Mouse (Mus musculus): Measurements from ENCODE around the gene Kat6b. TPM values are rescaled to one million over a fixed set of nuclear protein-coding genes. Genes with fewer than 3 reads are reported as not detected.

The Kat6b gene
- polyA plus RNA-seq (2015; fragmentation: Nextera tagmentation; extraction: Ambion mirVana): 12.5 and 18.3 TPM in 2 replicates

DNA sequence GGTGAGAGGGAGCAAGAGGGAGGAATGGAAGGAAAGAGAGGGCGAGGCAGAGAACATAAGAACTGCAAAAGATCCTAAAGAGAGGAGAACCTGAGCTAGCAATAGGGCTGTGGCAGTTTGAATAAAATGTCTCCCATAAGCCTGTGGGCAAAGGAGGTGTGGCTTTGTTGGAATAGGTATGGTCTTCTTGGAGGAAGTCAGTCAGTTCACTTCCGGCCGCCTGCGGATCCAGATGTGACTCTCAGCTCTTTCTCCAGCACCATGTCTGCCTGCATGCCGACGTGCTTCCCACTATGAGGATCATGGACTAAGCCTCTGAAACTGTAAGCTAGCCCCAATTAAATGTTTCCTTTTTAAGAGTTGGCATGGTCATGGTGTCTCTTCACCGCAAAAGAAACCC lies at the start of gene Kat6b:
Gene Kat6b, plus strand, starts transcription at position 204 of the 400 bp plus-strand sequence.
- H3K4me2 ChIP-seq: no peak within 1 kb of the TSS
- H3K4me3 ChIP-seq (replicated peaks): no peak within 1 kb of the TSS
- no peak within 1 kb of the TSS for H3K9ac ChIP-seq
- H3K9me3 ChIP-seq: no peaks in the 10 kb centered on the region
- no peaks in the 10 kb centered on the region for H3K27me3 ChIP-seq (replicated peaks)
- H3K27ac ChIP-seq: no peak within 1 kb of the TSS
- H3K4me1 ChIP-seq: no peaks in the 10 kb centered on the region
- no peaks in the 10 kb centered on the region for H3K36me3 ChIP-seq
- 92% methylated on average over 7 of the region's 7 CpGs for WGBS
- no peak for ATAC-seq (ENCODE audit: insufficient read depth, low FRiP score, low read depth)

DNA sequence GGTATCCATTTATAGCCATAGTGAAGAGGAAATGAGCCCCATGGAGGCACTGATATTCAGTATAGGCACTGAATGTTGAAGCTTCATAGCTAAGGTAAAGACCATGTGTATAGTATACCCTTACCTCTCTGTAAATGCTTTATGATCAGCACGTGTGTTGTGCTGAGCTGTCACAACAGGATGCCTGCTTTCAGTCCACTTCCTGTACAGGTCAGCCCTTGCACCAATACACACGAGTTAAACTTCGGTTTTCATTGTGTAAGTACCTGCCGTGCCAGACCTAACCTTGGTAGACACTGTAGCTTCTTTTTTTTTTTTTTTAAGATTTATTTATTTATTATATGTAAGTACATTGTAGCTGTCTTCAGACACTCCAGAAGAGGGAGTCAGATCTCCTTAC lies 47.8 kb upstream of the Kat6b start:
- H3K27me3 ChIP-seq (replicated peaks): no peaks in the 10 kb centered on the region
- H3K27ac ChIP-seq: no peak overlapping the region
- no peak overlapping the region for H3K4me3 ChIP-seq (replicated peaks)
- no peak overlapping the region for H3K4me2 ChIP-seq
- no peaks in the 10 kb centered on the region for H3K36me3 ChIP-seq
- H3K4me1 ChIP-seq: 0 out of 2 replicates have a peak, but pooled peaks cover 2% of the 10 kb centered on the region
- WGBS: 82% methylated on average over 4 of the region's 4 CpGs
- H3K9ac ChIP-seq: no peak overlapping the region
- ATAC-seq (ENCODE audit: insufficient read depth, low FRiP score, low read depth): no peak
- H3K9me3 ChIP-seq: no peaks in the 10 kb centered on the region

DNA sequence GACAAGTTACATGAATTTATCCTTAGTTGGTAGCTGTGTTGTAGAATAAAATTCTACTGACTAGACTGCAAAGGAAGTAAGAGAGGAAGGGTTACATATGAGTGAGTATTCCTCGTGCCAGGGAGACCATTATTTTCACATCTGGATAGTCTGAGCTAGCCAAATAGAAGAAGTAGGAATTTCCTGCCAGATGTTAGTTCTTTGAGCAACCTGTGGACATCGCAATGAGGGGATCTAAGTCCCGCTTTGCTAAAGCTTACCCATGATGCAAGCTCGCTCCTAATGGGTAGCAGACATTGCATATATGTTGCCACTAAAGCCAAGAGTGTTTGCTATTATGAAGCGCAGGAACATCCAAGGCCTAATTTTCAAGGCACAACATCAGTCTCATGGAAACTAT lies 47.2 kb upstream of the Kat6b start:
- Histone ChIP-seq H3K9me3 (no peaks in the 10 kb centered on the region), H3K27ac (no peak overlapping the region), H3K27me3 (replicated peaks) (no peaks in the 10 kb centered on the region), H3K9ac (no peak overlapping the region), H3K4me1 (0 out of 2 replicates have a peak, but pooled peaks cover 2% of the 10 kb centered on the region), H3K4me3 (replicated peaks) (no peak overlapping the region), H3K36me3 (no peaks in the 10 kb centered on the region), H3K4me2 (no peak overlapping the region)
- 67% methylated on average over 5 of the region's 5 CpGs for WGBS
- ATAC-seq (ENCODE audit: insufficient read depth, low FRiP score, low read depth): no peak

DNA sequence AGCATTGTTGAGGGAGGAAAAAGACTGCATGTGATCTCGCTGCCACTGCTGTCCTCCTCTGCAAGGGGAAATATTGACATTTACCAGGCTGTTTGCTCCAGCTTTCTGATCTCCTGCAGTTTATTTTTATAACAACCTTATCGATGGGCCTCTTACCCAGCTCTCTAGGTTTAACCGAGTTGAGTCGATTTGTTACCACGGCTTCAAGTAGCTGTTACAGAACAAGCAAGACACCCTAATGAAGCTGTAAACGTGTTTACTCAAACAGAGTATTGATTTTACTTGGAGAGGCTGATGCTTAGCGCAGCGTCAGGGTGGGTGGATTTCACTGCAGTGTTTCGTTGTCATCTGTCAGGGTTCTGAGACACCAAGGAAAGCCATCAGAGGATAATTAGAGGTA lies 46.5 kb upstream of the Kat6b start:
- Histone ChIP-seq H3K9ac (no peak overlapping the region), H3K36me3 (no peaks in the 10 kb centered on the region), H3K9me3 (no peaks in the 10 kb centered on the region), H3K4me3 (replicated peaks) (no peak overlapping the region), H3K27ac (no peak overlapping the region), H3K4me2 (no peak overlapping the region), H3K4me1 (0 out of 2 replicates have a peak, but pooled peaks cover 6% of the 10 kb centered on the region), H3K27me3 (replicated peaks) (no peaks in the 10 kb centered on the region)
- no peak for ATAC-seq (ENCODE audit: insufficient read depth, low FRiP score, low read depth)
- WGBS: 44% methylated on average over 9 of the region's 9 CpGs

- Histone ChIP-seq H3K4me3 (replicated peaks) (no peak overlapping the region), H3K9ac (no peak overlapping the region), H3K4me2 (no peak overlapping the region), H3K36me3 (no peaks in the 10 kb centered on the region), H3K4me1 (peaks cover 17% of the 10 kb centered on the region), H3K27me3 (replicated peaks) (no peaks in the 10 kb centered on the region), H3K27ac (no peak overlapping the region), H3K9me3 (no peaks in the 10 kb centered on the region)
- 24% methylated on average over 4 of the region's 4 CpGs for WGBS
- ATAC-seq (ENCODE audit: insufficient read depth, low FRiP score, low read depth): peak; percentile 53; the same call in 1 of the 2 replicates
These were observed 41.4 kb upstream of the Kat6b start for GRCm38 (mm10) chr14:21439785-21440184.

DNA sequence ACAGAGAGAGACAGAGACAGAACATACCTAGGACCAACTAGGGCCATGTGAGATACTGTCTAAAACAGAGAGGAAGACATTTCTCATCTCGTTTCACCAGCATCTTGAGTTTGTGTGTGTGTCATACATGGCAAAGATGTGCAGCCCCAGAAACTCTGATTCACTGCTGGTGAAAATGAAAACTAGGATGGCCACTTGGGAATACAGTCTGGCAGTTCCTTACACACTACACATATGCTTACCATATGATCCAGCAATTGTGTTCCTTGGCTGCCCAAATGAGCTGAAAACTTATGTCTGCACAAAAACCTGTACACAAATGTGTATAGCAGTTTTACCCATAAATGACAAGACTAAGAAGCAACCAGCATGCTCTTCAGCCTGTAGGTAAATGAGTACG lies 40.7 kb upstream of the Kat6b start:
- Histone ChIP-seq H3K9ac (no peak overlapping the region), H3K36me3 (no peaks in the 10 kb centered on the region), H3K27me3 (replicated peaks) (no peaks in the 10 kb centered on the region), H3K4me2 (no peak overlapping the region), H3K4me3 (replicated peaks) (no peak overlapping the region), H3K27ac (no peak overlapping the region), H3K4me1 (peaks cover 17% of the 10 kb centered on the region), H3K9me3 (no peaks in the 10 kb centered on the region)
- no peak for ATAC-seq (ENCODE audit: insufficient read depth, low FRiP score, low read depth)
- 94% methylated on average over 2 of the region's 2 CpGs for WGBS

DNA sequence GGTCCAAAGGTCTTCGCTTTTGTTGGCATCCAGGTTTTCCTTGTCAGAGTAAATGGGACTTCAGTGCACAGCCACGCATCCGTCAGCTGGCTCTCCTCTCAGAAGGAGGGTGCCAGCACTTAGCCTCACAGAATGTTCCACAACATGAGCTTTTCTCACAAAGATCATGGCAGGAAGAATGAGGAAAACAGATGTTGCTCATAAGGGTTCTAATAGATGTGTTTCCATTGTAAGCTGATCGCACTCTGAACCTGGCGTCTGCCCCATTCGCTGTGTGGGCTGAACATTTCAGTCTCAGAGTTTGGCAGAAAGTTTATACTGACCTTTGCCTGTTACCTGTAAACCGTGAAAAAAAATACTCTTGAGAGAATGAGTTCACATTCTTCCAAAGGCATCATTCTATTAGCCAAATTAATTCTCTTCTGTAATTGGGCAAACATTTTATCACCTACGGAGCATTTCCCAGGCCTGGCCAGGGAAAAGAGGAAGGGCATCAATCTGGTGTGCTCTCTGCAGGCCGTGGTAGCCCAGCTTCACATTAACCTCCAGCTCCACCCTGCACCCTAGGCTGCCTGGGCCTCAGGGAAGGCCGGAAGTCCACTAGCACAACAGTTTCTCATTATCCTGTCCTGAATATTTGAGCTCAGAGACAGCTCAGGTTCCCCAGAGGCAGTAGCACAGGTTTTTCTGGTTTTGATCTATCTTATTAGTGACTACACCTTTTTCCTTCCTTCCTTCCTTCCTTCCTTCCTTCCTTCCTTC lies 39.3 kb upstream of the Kat6b start:
- no peak overlapping the region for H3K4me3 ChIP-seq (replicated peaks)
- H3K27ac ChIP-seq: peak overlapping the region; percentile 22; the same call in 1 of the 2 replicates
- no peaks in the 10 kb centered on the region for H3K27me3 ChIP-seq (replicated peaks)
- 49% methylated on average over 10 of the region's 10 CpGs for WGBS
- ATAC-seq (ENCODE audit: insufficient read depth, low FRiP score, low read depth): no peak; the same call in 1 of the 2 replicates
- H3K4me1 ChIP-seq: peaks cover 17% of the 10 kb centered on the region
- no peak overlapping the region for H3K4me2 ChIP-seq
- H3K36me3 ChIP-seq: no peaks in the 10 kb centered on the region
- H3K9ac ChIP-seq: no peak overlapping the region
- no peaks in the 10 kb centered on the region for H3K9me3 ChIP-seq

DNA sequence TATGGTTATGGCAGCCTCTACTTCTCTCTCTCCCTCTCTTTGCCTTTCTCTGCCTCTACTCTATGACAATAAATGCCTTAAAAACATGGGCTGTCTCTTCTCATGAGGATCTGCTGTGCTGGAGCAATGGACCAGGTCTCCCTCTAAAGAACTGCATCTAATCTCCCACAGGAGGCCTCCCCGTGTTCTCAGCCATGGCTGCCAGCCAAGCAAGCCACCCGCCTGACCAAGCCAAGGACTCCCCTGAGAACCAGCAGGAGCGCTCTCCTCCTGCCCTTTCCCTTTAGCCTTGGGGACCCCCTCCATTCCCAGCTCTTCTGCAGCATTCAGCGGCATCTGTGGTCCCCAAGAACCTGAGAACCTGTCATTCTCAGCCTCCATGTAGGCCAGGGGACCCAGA lies 28.7 kb upstream of the Kat6b start:
- no peak for ATAC-seq (ENCODE audit: insufficient read depth, low FRiP score, low read depth)
- Histone ChIP-seq H3K9ac (no peak overlapping the region), H3K4me2 (no peak overlapping the region), H3K4me1 (no peaks in the 10 kb centered on the region), H3K9me3 (no peaks in the 10 kb centered on the region), H3K27ac (no peak overlapping the region), H3K36me3 (no peaks in the 10 kb centered on the region), H3K27me3 (replicated peaks) (no peaks in the 10 kb centered on the region), H3K4me3 (replicated peaks) (no peak overlapping the region)
- WGBS: 75% methylated on average over 4 of the region's 4 CpGs

DNA sequence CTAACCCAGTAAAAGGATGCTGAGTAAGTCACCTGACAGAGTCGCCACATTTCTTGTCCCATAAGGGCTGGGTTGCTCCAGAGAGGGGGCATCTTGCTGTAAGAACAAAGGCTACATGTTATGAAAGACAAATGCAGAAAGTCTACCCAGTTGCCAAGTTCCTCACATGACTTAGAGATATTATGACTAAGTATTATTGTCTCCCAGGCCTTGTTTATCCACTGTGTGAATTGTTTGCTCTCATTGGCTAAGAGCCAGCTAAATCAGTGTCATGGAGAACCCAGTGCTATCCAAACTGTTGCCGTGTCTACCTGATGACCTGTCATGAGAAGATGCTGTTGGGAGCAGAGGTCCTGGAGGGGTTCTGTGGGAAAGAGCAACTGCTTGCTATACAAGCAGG lies 27.3 kb upstream of the Kat6b start:
- WGBS: 56% methylated on average over 2 of the region's 2 CpGs
- Histone ChIP-seq H3K9ac (no peak overlapping the region), H3K27ac (no peak overlapping the region), H3K9me3 (no peaks in the 10 kb centered on the region), H3K4me3 (replicated peaks) (no peak overlapping the region), H3K4me1 (no peaks in the 10 kb centered on the region), H3K4me2 (no peak overlapping the region), H3K27me3 (replicated peaks) (no peaks in the 10 kb centered on the region), H3K36me3 (no peaks in the 10 kb centered on the region)
- ATAC-seq (ENCODE audit: insufficient read depth, low FRiP score, low read depth): no peak

- no peaks in the 10 kb centered on the region for H3K9me3 ChIP-seq
- no peak overlapping the region for H3K9ac ChIP-seq
- H3K27ac ChIP-seq: no peak overlapping the region
- H3K27me3 ChIP-seq (replicated peaks): no peaks in the 10 kb centered on the region
- H3K4me2 ChIP-seq: no peak overlapping the region
- H3K36me3 ChIP-seq: no peaks in the 10 kb centered on the region
- no peak for ATAC-seq (ENCODE audit: insufficient read depth, low FRiP score, low read depth)
- no peak overlapping the region for H3K4me3 ChIP-seq (replicated peaks)
- H3K4me1 ChIP-seq: no peaks in the 10 kb centered on the region
- WGBS: 85% methylated on average over 7 of the region's 7 CpGs
These were observed 25.4 kb upstream of the Kat6b start for GRCm38 (mm10) chr14:21455654-21456350.

DNA sequence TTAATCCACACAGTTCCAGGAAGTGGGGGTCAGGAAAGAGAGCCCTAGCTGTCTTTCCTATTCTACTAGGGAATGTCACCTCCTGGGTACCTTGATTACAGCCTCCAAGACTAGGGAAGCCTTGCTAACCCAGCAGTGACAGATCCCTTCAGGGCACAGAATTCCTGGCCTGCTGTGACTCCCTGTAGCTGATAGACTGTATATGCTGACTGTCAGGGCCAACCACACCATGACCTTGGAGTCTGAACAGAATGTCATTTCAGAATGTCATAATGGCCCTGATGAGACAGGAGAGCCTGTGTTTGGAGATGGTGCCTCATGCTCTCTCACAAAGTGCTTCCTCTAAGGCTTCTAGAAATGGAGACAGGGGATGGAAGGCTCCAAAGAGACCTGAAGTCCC lies 24.7 kb upstream of the Kat6b start:
- no peak overlapping the region for H3K4me3 ChIP-seq (replicated peaks)
- no peaks in the 10 kb centered on the region for H3K4me1 ChIP-seq
- no peaks in the 10 kb centered on the region for H3K27me3 ChIP-seq (replicated peaks)
- H3K9me3 ChIP-seq: no peaks in the 10 kb centered on the region
- H3K36me3 ChIP-seq: no peaks in the 10 kb centered on the region
- no peak overlapping the region for H3K27ac ChIP-seq
- no peak overlapping the region for H3K9ac ChIP-seq
- H3K4me2 ChIP-seq: no peak overlapping the region
- ATAC-seq (ENCODE audit: insufficient read depth, low FRiP score, low read depth): no peak

DNA sequence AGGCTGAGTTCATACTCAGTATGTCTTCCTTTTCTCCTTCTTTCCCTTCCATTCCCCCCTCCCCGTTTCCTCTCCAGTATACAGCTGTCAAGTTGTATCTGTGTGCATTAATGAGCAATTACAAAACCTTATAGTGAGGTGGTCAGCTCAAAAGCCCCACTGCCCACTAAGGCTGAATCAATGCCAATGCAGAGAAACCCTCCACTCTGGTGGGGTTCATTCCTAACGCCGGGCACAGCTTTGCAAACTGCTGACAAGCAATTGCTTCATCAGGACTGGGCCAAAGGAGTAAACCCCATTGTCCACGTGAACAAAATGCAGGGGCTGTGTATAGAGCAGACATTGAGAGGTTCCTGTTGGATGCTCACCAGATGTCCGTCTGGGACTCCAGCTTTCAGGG lies 23.4 kb upstream of the Kat6b start:
- Histone ChIP-seq H3K27ac (no peak overlapping the region), H3K4me1 (no peaks in the 10 kb centered on the region), H3K4me3 (replicated peaks) (no peak overlapping the region), H3K9me3 (no peaks in the 10 kb centered on the region), H3K36me3 (no peaks in the 10 kb centered on the region), H3K9ac (no peak overlapping the region), H3K4me2 (no peak overlapping the region), H3K27me3 (replicated peaks) (no peaks in the 10 kb centered on the region)
- ATAC-seq (ENCODE audit: insufficient read depth, low FRiP score, low read depth): no peak
- 69% methylated on average over 5 of the region's 5 CpGs for whole genome bisulfite sequencing
